Mouse (Mus musculus) megakaryocyte, embryonic 14.5 days (primary cell): Measurements from ENCODE around the gene Emcn. TPM values are rescaled to one million over a fixed set of nuclear protein-coding genes. Genes with fewer than 3 reads are reported as not detected.

Source experiments
- H3K27me3 ChIP-seq: replicated peaks from 2 replicates; pipeline ENCODE3; 2012; ENCODE audit warnings: inconsistent platforms
- H3K36me3 ChIP-seq: replicated peaks from 2 replicates; pipeline ENCODE3; 2012; ENCODE audit warnings: low read length, inconsistent platforms, mixed read lengths
- H3K4me1 ChIP-seq: 2 replicates; pipeline ENCODE4 v1.6.1; 2012; ENCODE audit warnings: inconsistent platforms
- H3K4me3 ChIP-seq: replicated peaks from 2 replicates; pipeline ENCODE3; 2012; ENCODE audit warnings: moderate library complexity, mild to moderate bottlenecking, inconsistent platforms
- H3K9me3 ChIP-seq: 2 replicates; pipeline ENCODE4 v1.6.1; 2012; ENCODE audit warnings: inconsistent platforms
- FLI1 ChIP-seq: IDR thresholded peaks from 2 replicates; pipeline ENCODE4 v1.6.1; 2012; ENCODE audit warnings: low read length, inconsistent platforms, mixed read lengths
- GATA1 ChIP-seq: IDR thresholded peaks from 3 replicates; pipeline ENCODE4 v1.6.1; 2012; ENCODE audit warnings: mixed read lengths, low read length, inconsistent platforms, borderline replicate concordance
- polyA plus RNA-seq: library from polyadenylated mRNA; stranded (reverse); fragments of >175 nt; gene quantifications from 2 replicates; pipeline ENCODE4 v1.2.3, GENCODE M21; 2012; ENCODE audit warnings: low replicate concordance; ENCODE audit not compliant: insufficient read depth

Gene Emcn
- polyA plus RNA-seq, 1 experiment = 0.23 TPM

DNA sequence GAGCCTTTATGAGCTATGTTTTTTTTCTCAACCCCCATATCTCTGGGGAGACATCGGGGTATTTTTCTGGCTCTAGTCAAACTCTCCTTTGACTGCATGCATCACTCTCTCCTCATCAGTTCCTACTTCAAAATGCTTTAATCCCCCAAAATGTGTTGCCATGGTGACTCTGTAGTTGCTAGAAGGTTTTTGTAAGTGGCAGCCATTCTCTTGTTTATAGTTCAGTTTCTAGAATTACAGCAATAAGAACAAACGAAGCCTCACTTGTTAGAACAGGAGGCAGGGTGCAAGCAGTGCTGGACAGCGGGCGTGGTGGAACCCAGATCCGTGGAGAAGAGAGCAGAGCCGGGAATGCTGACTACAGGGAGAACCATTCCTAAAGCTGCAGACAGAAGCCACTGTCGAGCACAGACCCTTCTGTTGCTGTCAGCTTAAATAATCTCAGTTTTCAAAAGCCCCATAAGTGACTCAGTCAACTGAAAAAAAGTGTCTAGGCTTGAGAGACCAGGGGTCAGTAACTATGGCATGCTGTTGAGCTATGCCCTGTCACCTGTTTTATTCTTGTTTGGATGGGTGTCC lies 139.0 kb downstream of the Emcn start:
- H3K27me3 ChIP-seq = no peaks in the 10 kb centered on the region
- H3K36me3 ChIP-seq = no peaks in the 10 kb centered on the region
- no peak overlapping the region for H3K4me3 ChIP-seq
- H3K9me3 ChIP-seq = peaks cover 2% of the 10 kb centered on the region; the same call in 1 of the 2 replicates
- H3K4me1 ChIP-seq = no peaks in the 10 kb centered on the region
- no peak for TF ChIP-seq GATA1
- no peak for TF ChIP-seq FLI1

DNA sequence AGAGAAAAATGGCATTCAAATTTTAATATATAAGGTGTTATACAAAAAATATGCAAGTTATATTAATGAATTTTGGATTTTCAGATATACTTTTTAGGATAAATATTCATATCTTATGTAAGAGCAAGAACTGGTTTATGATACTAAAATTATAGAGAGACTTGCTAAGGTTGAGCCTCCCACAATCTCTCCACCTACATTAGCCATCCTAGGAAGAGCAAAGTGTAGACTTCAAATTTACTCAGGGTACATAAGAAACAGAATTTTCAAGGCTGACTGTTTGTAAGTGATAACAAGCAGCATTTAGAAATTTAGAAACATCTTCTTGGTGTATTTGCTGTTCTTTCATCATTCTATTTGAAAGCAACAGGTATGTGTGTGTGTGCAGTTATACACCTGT lies 140.3 kb downstream of the Emcn start:
- TF ChIP-seq FLI1 (no peak), GATA1 (no peak)
- no peaks in the 10 kb centered on the region for H3K27me3 ChIP-seq
- H3K4me3 ChIP-seq = no peak overlapping the region
- peaks cover 2% of the 10 kb centered on the region; the same call in 1 of the 2 replicates for H3K9me3 ChIP-seq
- no peaks in the 10 kb centered on the region for H3K36me3 ChIP-seq
- no peaks in the 10 kb centered on the region for H3K4me1 ChIP-seq
